Mouse (Mus musculus) heart, embryonic 14.5 days (tissue): Measurements from ENCODE around the gene Gm20425. TPM values are rescaled to one million over a fixed set of nuclear protein-coding genes. Genes with fewer than 3 reads are reported as not detected.

Experiments
- ATAC-seq: fragments of 200-750 bp; cut with Nextera tagmentation; 2 replicates; pipeline ENCODE4 v1.8.0; 2017; ENCODE audit warnings: low read depth, moderate TSS enrichment; ENCODE audit not compliant: insufficient number of reproducible peaks, insufficient read depth, low FRiP score
- H3K27ac ChIP-seq, 2 experiments: fragments of 200-500 bp in 1 of 2; fragments of 300-500 bp in 1 of 2; sonication (generic) in 1 of 2; replicated peaks in 1 of 2; 2 replicates each; pipeline ENCODE4 v1.5.1; 2012 to 2014; ENCODE audit warnings: low read depth in 2 of 2, low read length in 2 of 2, control low read depth in 1 of 2, mild to moderate bottlenecking in 1 of 2, mixed read lengths in 1 of 2; ENCODE audit not compliant: control insufficient read depth in 1 of 2, insufficient read depth in 1 of 2
- H3K27me3 ChIP-seq: fragments of 300-500 bp; sonication (generic); 2 replicates; pipeline ENCODE4 v1.6.1; 2014; ENCODE audit warnings: mild to moderate bottlenecking, low read length, control low read depth; ENCODE audit not compliant: control insufficient read depth, insufficient read depth
- H3K36me3 ChIP-seq: fragments of 300-500 bp; sonication (generic); 2 replicates; pipeline ENCODE4 v1.6.1; 2014; ENCODE audit warnings: mild to moderate bottlenecking, control low read depth, low read length, mixed read lengths; ENCODE audit not compliant: control insufficient read depth, insufficient read depth
- H3K4me1 ChIP-seq, 2 experiments: fragments of 200-500 bp in 1 of 2; fragments of 300-500 bp in 1 of 2; sonication (generic) in 1 of 2; 2 replicates each; pipeline ENCODE4 v1.6.1; 2012 to 2014; ENCODE audit warnings: low read length in 2 of 2, control low read depth in 1 of 2, mixed read lengths in 1 of 2; ENCODE audit not compliant: control insufficient read depth in 2 of 2, insufficient read depth in 2 of 2
- H3K4me2 ChIP-seq: fragments of 300-500 bp; sonication (generic); 2 replicates; pipeline ENCODE4 v1.6.1; 2014; ENCODE audit warnings: mild to moderate bottlenecking, low read length
- H3K4me3 ChIP-seq, 2 experiments: fragments of 200-500 bp in 1 of 2; fragments of 300-500 bp in 1 of 2; sonication (generic) in 1 of 2; 2 replicates each; pipeline ENCODE4 v1.5.1; 2012 to 2014; ENCODE audit warnings: low read length in 2 of 2, mild to moderate bottlenecking in 2 of 2, control low read depth in 1 of 2, low read depth in 1 of 2, moderate library complexity in 1 of 2; ENCODE audit not compliant: control insufficient read depth in 1 of 2, insufficient read depth in 1 of 2
- H3K9ac ChIP-seq: fragments of 300-500 bp; sonication (generic); 2 replicates; pipeline ENCODE4 v1.6.1; 2014; ENCODE audit warnings: mild to moderate bottlenecking, low read length
- H3K9me3 ChIP-seq: fragments of 300-500 bp; sonication (generic); 2 replicates; pipeline ENCODE4 v1.6.1; 2016; ENCODE audit warnings: low read length, control low read depth; ENCODE audit not compliant: control insufficient read depth
- WGBS: fragments of 180-500 bp; shearing (Covaris S2); extraction: QIAGEN DNeasy Blood & Tissue Kit; methylation state at CpG from one replicate; pipeline ENCODE4 v1.1.7; 2014; 5-methylcytosine and 5-hydroxymethylcytosine counted together
- polyA plus RNA-seq: library from polyadenylated mRNA; unstranded; fragments of >200 nt; fragmentation: Nextera tagmentation; extraction: Ambion mirVana; gene quantifications from 2 replicates; pipeline ENCODE4 v1.2.1, GENCODE M21; 2014

Gene Gm20425
- polyA plus RNA-seq, 1 experiment from 2014 or later: not detected

DNA sequence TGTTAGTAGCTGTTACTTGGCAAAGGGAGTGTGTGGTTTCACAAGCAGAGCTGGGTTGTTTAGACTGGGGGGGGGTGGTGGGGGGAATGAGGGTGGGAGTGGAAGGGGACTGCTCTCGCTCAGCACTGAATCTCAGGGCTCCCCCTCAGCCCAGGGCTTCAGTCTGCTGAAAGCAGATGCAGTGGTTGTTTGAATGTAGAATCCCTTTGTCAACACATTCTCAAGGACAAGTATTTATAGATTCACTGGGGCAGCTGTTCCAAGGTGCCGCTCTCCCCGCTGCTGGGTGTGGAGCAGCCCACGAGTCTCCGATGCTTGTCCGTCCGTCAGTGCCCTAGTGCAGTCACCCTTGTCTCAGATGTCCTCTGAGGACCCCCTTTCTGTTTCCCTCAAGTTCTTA, 88.8 kb downstream of the Gm20425 start:
- Histone ChIP-seq H3K4me3 (no peak overlapping the region), H3K4me1 (peaks cover 26 to 27% of the 10 kb centered on the region in 2 experiments), H3K36me3 (no peaks in the 10 kb centered on the region), H3K27me3 (no peaks in the 10 kb centered on the region), H3K9me3 (no peaks in the 10 kb centered on the region), H3K9ac (no peak overlapping the region), H3K4me2 (no peak overlapping the region), H3K27ac (peak overlapping the region in 1 of 2 experiments; percentile 65; a peak in 3 of 4 replicates)
- ATAC-seq: no peak; the same call in 1 of the 2 replicates
- 20% methylated on average over 7 of the region's 7 CpGs for WGBS

DNA sequence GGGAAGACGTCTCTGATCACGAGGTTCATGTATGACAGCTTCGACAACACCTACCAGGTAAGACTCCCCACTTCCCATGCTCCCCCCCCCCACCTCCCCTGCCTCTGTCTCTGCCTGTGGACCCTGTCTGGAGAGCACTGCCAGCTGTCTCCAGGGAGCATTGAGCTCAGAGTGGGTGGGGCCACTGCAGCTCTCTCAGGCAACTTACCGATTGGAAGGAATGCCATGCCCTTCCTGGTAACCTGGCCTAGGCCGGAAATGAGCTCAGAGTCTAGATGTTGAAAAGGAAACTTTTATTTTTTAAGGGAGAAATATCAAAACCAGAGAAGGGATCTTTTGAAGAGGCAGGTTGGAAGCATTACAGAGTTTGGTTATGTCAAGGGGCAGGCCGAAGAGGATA, 89.7 kb downstream of the Gm20425 start:
- Histone ChIP-seq H3K4me3 (no peak overlapping the region), H3K4me2 (no peak overlapping the region), H3K9me3 (no peaks in the 10 kb centered on the region), H3K27ac (no peak overlapping the region), H3K9ac (no peak overlapping the region), H3K4me1 (peaks cover 26 to 27% of the 10 kb centered on the region in 2 experiments), H3K36me3 (no peaks in the 10 kb centered on the region), H3K27me3 (no peaks in the 10 kb centered on the region)
- 73% methylated on average over 6 of the region's 6 CpGs for WGBS
- no peak for ATAC-seq

Other genes starting within 250 kb of the Gm20425 start
- gene Slco2a1, start 241.6 kb downstream of the Gm20425 start, polyA plus RNA-seq: 6.5 and 7.0 TPM in 2 replicates
- 1.0 and 1.5 TPM in 2 replicates for gene Rab6b, start 118.5 kb downstream of the Gm20425 start, polyA plus RNA-seq
- 43.1 and 44.6 TPM in 2 replicates for gene Srprb, start 28.2 kb downstream of the Gm20425 start, polyA plus RNA-seq
- 40.1 and 44.0 TPM in 2 replicates for gene Trf, start 137 bp upstream of the Gm20425 start, polyA plus RNA-seq
- gene 1300017J02Rik, start 74.8 kb upstream of the Gm20425 start, polyA plus RNA-seq: 0.32 and 1.3 TPM in 2 replicates
- 42.9 and 48.4 TPM in 2 replicates for gene Topbp1, start 74.9 kb upstream of the Gm20425 start, polyA plus RNA-seq
- gene Cdv3, start 135.5 kb upstream of the Gm20425 start, polyA plus RNA-seq: 62.6 and 64.3 TPM in 2 replicates